Mouse (Mus musculus) liver, embryonic 12.5 days (tissue): ENCODE measurements around the gene Atxn2l. TPM values are rescaled to one million over a fixed set of nuclear protein-coding genes. Genes with fewer than 3 reads are reported as not detected.

Experiments used
- ATAC-seq: fragments of 200-750 bp; cut with Nextera tagmentation; 2 replicates; pipeline ENCODE4 v1.8.0; 2017; ENCODE audit warnings: moderate number of reproducible peaks, mild to moderate bottlenecking, moderate library complexity
- H3K27ac ChIP-seq: fragments of 300-500 bp; sonication (generic); 2 replicates; pipeline ENCODE4 v1.5.1; 2016; ENCODE audit warnings: mild to moderate bottlenecking
- H3K27me3 ChIP-seq: fragments of 300-500 bp; sonication (generic); replicated peaks from 2 replicates; pipeline ENCODE4 v1.6.1; 2016; ENCODE audit warnings: mild to moderate bottlenecking, moderate library complexity
- H3K36me3 ChIP-seq: fragments of 300-500 bp; sonication (generic); 2 replicates; pipeline ENCODE4 v1.6.1; 2016; ENCODE audit warnings: mild to moderate bottlenecking, moderate library complexity
- H3K4me1 ChIP-seq: fragments of 300-500 bp; sonication (generic); 2 replicates; pipeline ENCODE4 v1.6.1; 2016
- H3K4me2 ChIP-seq: fragments of 300-500 bp; sonication (generic); 2 replicates; pipeline ENCODE4 v1.6.1; 2016; ENCODE audit warnings: mild to moderate bottlenecking, moderate library complexity
- H3K4me3 ChIP-seq: fragments of 300-500 bp; sonication (generic); 2 replicates; pipeline ENCODE4 v1.5.1; 2016; ENCODE audit warnings: mild to moderate bottlenecking, moderate library complexity
- H3K9ac ChIP-seq: fragments of 300-500 bp; sonication (generic); 2 replicates; pipeline ENCODE4 v1.6.1; 2016; ENCODE audit warnings: mild to moderate bottlenecking, moderate library complexity
- H3K9me3 ChIP-seq: fragments of 300-500 bp; sonication (generic); replicated peaks from 2 replicates; pipeline ENCODE4 v1.6.1; 2016; ENCODE audit warnings: mild to moderate bottlenecking, moderate library complexity
- WGBS: fragments of 180-500 bp; shearing (Covaris S2); methylation state at CpG from one replicate; pipeline ENCODE4 v1.1.7; 2016; ENCODE audit not compliant: insufficient replicate concordance; 5-methylcytosine and 5-hydroxymethylcytosine counted together
- polyA plus RNA-seq: library from polyadenylated mRNA; unstranded; fragments of >200 nt; fragmentation: Nextera tagmentation; extraction: Ambion mirVana; gene quantifications from 2 replicates; pipeline ENCODE4 v1.2.1, GENCODE M21; 2016

Atxn2l gene
- polyA plus RNA-seq, 1 experiment from 2014 or later = 49.4 TPM

DNA sequence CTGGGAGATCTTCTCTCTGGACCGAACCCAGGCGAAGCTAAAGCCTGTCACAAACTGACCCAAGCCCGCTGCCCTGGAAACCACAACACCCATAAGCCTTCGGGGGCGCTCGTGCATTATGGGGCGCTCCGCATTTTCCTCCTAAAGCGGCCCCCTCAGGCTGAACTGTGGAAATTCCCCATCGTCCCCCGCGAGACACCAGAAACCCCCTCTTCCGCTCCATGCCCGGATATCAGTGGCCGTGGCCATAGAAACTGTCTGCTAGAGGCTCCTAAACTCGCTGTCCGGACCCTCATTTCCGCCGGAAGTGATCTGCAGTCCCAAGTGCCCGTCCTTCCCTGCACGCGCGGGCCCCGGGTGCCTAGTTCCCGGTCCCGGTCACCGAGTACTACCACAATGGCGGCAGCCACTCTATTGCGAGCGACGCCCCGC is 16.2 kb downstream of the Atxn2l start, which contains the start of gene Tufm:
Tufm (plus strand) TSS at position 310 of the 432 bp plus-strand sequence.
- no peaks in the 10 kb centered on the region for H3K9me3 ChIP-seq
- H3K4me2 ChIP-seq = peak within 1 kb of the TSS; percentile 79
- peaks cover 36% of the 10 kb centered on the region for H3K36me3 ChIP-seq
- peaks cover 31% of the 10 kb centered on the region for H3K4me1 ChIP-seq
- H3K9ac ChIP-seq = peak within 1 kb of the TSS; percentile 81
- peak within 1 kb of the TSS; percentile 81 for H3K4me3 ChIP-seq
- ATAC-seq = peak; percentile 84
- WGBS = 1% methylated on average over 32 of the region's 32 CpGs
- H3K27me3 ChIP-seq = no peaks in the 10 kb centered on the region
- H3K27ac ChIP-seq = peak within 1 kb of the TSS; percentile 83

GRCm38 (mm10) chr7:126482392-126482871 is 20.8 kb downstream of the Atxn2l start:
- H3K4me1 ChIP-seq = peaks cover 15% of the 10 kb centered on the region
- no peaks in the 10 kb centered on the region for H3K27me3 ChIP-seq
- peak overlapping the region; percentile 41 for H3K4me3 ChIP-seq
- H3K4me2 ChIP-seq = peak overlapping the region; percentile 74
- peak; percentile 81 for ATAC-seq
- H3K27ac ChIP-seq = peak overlapping the region; percentile 43; the same call in 1 of the 2 replicates
- no peaks in the 10 kb centered on the region for H3K9me3 ChIP-seq
- H3K9ac ChIP-seq = 0 out of 2 replicates have a peak overlapping the region, but pooled peaks have one; percentile 39
- no peaks in the 10 kb centered on the region for H3K36me3 ChIP-seq
- under 1% methylated on average over 23 of the region's 23 CpGs for WGBS

DNA sequence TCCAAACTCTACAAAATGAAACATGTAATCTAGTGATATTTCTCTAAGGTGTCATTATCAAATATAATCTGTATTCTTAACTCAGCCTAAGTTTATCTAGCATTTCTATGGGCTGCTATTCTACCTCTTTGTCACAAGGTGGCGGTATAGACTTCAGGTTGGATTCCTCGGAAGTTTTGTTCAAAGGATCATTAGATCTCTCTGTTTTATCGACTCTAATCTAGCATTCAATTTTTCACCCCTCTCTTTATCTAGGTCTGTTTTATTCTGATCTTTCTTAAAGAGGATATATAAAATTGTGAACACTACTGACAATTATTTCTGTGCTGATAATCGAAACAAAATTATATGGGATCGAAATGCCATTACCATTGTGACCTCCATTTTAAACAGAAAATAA is 21.5 kb downstream of the Atxn2l start:
- H3K4me1 ChIP-seq = peaks cover 18% of the 10 kb centered on the region
- H3K9ac ChIP-seq = no peak overlapping the region
- 15% methylated on average over 5 of the region's 5 CpGs for WGBS
- no peaks in the 10 kb centered on the region for H3K27me3 ChIP-seq
- no peaks in the 10 kb centered on the region for H3K9me3 ChIP-seq
- no peak overlapping the region for H3K27ac ChIP-seq
- H3K36me3 ChIP-seq = no peaks in the 10 kb centered on the region
- ATAC-seq = no peak
- H3K4me3 ChIP-seq = no peak overlapping the region
- H3K4me2 ChIP-seq = peak overlapping the region; percentile 74

DNA sequence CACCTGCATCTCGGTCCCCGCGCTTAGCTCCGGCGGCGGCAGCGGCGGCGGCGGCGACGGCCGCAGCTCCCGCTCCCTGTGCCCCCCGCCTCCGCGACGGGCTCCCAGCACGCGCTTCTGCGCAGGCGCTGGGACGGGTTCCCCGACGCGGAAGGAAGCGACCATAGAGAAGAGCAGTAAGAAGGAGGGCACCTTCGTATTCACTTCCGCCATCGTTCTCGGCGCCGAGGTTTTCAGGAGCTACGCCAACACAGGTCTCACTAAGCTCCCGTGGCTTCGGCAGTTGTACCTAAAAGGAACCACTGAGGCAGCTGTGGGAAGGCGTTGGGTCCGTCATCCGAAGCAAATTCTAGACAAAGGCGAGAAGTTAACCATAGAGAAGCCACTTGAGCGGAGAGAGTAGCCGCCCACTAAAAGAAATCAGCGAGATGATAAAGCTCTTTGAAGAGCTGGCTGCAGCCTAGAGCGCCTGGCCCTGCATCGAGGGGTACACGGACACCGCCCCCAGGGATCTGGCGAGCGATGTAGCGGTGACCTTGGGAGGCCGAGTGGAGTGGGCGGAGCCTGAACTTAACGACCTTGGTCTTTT is 28.1 kb downstream of the Atxn2l start, which contains the start of gene Sh2b1:
Sh2b1 (minus strand) TSS at position 432 of the 589 bp plus-strand sequence.
- Histone ChIP-seq H3K4me1 (peaks cover 59% of the 10 kb centered on the region), H3K9me3 (no peaks in the 10 kb centered on the region), H3K27ac (peak within 1 kb of the TSS; percentile 87), H3K9ac (peak within 1 kb of the TSS; percentile 95), H3K4me2 (peak within 1 kb of the TSS; percentile 92), H3K4me3 (peak within 1 kb of the TSS; percentile 87), H3K36me3 (peaks cover 29% of the 10 kb centered on the region), H3K27me3 (no peaks in the 10 kb centered on the region)
- under 1% methylated on average over 53 of the region's 53 CpGs for WGBS
- ATAC-seq = peak; percentile 90

DNA sequence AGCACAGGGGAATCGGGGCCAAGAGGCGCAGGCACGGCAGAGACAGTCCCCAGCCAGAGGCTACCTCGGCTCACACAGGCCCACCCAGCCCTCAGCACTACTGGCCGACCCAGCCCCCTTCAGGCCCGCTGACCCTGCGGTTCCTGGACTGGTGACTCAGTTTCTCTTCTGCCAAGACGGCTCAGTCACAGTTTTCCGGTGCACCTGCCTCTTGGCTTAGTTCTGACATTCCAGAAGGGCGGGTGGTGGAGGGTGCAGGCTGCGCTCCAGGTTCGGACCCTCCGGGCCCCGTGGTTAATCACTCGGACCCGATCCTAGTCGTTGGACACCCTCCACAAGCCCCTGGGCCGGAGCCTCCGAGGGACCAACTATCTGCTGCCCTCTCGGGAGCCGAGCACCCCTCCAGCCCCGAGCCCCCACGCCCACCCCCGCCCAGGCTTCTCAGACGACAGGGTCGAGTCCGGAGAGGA is 28.7 kb downstream of the Atxn2l start:
- 2% methylated on average over 27 of the region's 27 CpGs for WGBS

GRCm38 (mm10) chr7:126473470-126474086 is 29.7 kb downstream of the Atxn2l start:
- WGBS = 79% methylated on average over 9 of the region's 9 CpGs
- Histone ChIP-seq H3K27ac (peak overlapping the region; percentile 87), H3K36me3 (peaks cover 44% of the 10 kb centered on the region), H3K27me3 (no peaks in the 10 kb centered on the region), H3K4me2 (peak overlapping the region; percentile 92), H3K9ac (peak overlapping the region; percentile 95), H3K4me3 (peak overlapping the region; percentile 87), H3K9me3 (no peaks in the 10 kb centered on the region), H3K4me1 (peaks cover 67% of the 10 kb centered on the region)
- no peak for ATAC-seq

More for the DNA sequence above, 28.7 kb downstream of the Atxn2l start:
- peak; percentile 19 for ATAC-seq
- Histone ChIP-seq H3K9me3 (no peaks in the 10 kb centered on the region), H3K4me3 (peak overlapping the region; percentile 87), H3K9ac (peak overlapping the region; percentile 95), H3K4me2 (peak overlapping the region; percentile 92), H3K27me3 (no peaks in the 10 kb centered on the region), H3K4me1 (peaks cover 65% of the 10 kb centered on the region), H3K27ac (peak overlapping the region; percentile 87), H3K36me3 (peaks cover 35% of the 10 kb centered on the region)

GRCm38 (mm10) chr7:126472713-126473112 is 30.5 kb downstream of the Atxn2l start:
- H3K36me3 ChIP-seq = peaks cover 53% of the 10 kb centered on the region
- no peak for ATAC-seq
- 0 out of 2 replicates have a peak overlapping the region, but pooled peaks have one; percentile 28 for H3K27ac ChIP-seq
- H3K4me1 ChIP-seq = peaks cover 68% of the 10 kb centered on the region
- H3K9me3 ChIP-seq = no peaks in the 10 kb centered on the region
- H3K9ac ChIP-seq = no peak overlapping the region
- H3K4me3 ChIP-seq = no peak overlapping the region
- 63% methylated on average over 16 of the region's 16 CpGs for WGBS
- no peaks in the 10 kb centered on the region for H3K27me3 ChIP-seq
- H3K4me2 ChIP-seq = peak overlapping the region; percentile 9

DNA sequence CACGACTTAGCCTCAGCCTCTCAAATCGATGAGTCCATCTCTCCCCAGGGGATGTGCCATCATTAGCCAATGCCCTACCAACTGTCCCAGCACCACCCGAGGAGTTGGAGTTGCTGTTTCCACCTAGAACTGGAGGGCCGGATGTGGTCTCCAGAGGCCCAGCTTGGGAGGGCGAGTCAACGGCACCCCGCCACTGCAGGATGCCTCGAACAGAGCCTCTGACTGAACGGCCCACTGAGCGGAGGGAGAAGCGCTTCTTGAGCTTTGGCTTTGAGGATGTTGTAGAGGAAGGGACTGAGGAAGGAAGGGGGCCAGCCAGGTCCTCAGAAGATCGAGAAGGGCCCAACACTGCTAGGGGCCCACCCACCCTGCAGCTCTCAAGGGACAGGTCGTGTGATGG is 30.9 kb downstream of the Atxn2l start:
- peaks cover 57% of the 10 kb centered on the region for H3K36me3 ChIP-seq
- no peak overlapping the region for H3K9ac ChIP-seq

GRCm38 (mm10) chr7:126471853-126472252 is 31.4 kb downstream of the Atxn2l start:
- no peak overlapping the region for H3K4me3 ChIP-seq

More for the DNA sequence above, 30.9 kb downstream of the Atxn2l start:
- Histone ChIP-seq H3K27me3 (no peaks in the 10 kb centered on the region), H3K27ac (peak overlapping the region; percentile 28; the same call in 1 of the 2 replicates), H3K9me3 (no peaks in the 10 kb centered on the region), H3K4me1 (peaks cover 71% of the 10 kb centered on the region), H3K4me3 (no peak overlapping the region), H3K4me2 (peak overlapping the region; percentile 9)
- WGBS = 43% methylated on average over 13 of the region's 13 CpGs
- ATAC-seq = no peak

GRCm38 (mm10) chr7:126471361-126471760 is 31.9 kb downstream of the Atxn2l start:
- H3K27me3 ChIP-seq = no peaks in the 10 kb centered on the region
- no peak overlapping the region for H3K27ac ChIP-seq
- peak overlapping the region; percentile 9; the same call in 1 of the 2 replicates for H3K4me2 ChIP-seq
- no peak overlapping the region for H3K9ac ChIP-seq
- ATAC-seq = no peak
- H3K4me1 ChIP-seq = peaks cover 74% of the 10 kb centered on the region
- 76% methylated on average over 5 of the region's 5 CpGs for WGBS
- no peak overlapping the region for H3K4me3 ChIP-seq
- H3K36me3 ChIP-seq = peaks cover 66% of the 10 kb centered on the region
- no peaks in the 10 kb centered on the region for H3K9me3 ChIP-seq

More at GRCm38 (mm10) chr7:126471853-126472252, 31.4 kb downstream of the Atxn2l start:
- H3K4me1 ChIP-seq = peaks cover 74% of the 10 kb centered on the region
- H3K9ac ChIP-seq = no peak overlapping the region
- H3K9me3 ChIP-seq = no peaks in the 10 kb centered on the region
- H3K27ac ChIP-seq = no peak overlapping the region; the same call in 1 of the 2 replicates
- no peak for ATAC-seq
- no peaks in the 10 kb centered on the region for H3K27me3 ChIP-seq
- WGBS = 48% methylated on average over 4 of the region's 4 CpGs
- peak overlapping the region; percentile 9 for H3K4me2 ChIP-seq
- peaks cover 61% of the 10 kb centered on the region for H3K36me3 ChIP-seq

GRCm38 (mm10) chr7:126470077-126470476 is 33.2 kb downstream of the Atxn2l start:
- Histone ChIP-seq H3K9me3 (no peaks in the 10 kb centered on the region), H3K4me3 (no peak overlapping the region), H3K36me3 (peaks cover 68% of the 10 kb centered on the region), H3K4me1 (peaks cover 77% of the 10 kb centered on the region), H3K27me3 (no peaks in the 10 kb centered on the region), H3K9ac (no peak overlapping the region), H3K4me2 (no peak overlapping the region; the same call in 1 of the 2 replicates), H3K27ac (no peak overlapping the region; the same call in none of the 2 replicates)
- ATAC-seq = no peak
- WGBS = 25% methylated on average over 6 of the region's 6 CpGs
